Mouse (Mus musculus): ENCODE measurements at regions not wholly inside any gene's neighbourhood (a gene's known extent, or its start where the extent isn't known, plus 50 kb on each side); places are given as distances from the start of the nearest gene placed in this dataset.

GRCm38 (mm10) chr14:39532689-39533088, 59.8 kb upstream of the Nrg3 start:
- peak in 1 of 2 experiments; percentile 10 for DNase-seq (ENCODE audit: low spot score in 2 of 2)

All from frontal cortex, postnatal 10 days (tissue).